Mouse (Mus musculus) splenic B cell, adult 2 months (primary cell): ENCODE measurements around the gene Ano6.

Experiments used
- DNase-seq: peaks from one replicate; pipeline ENCODE4 v3.0.0-alpha.2; 2011; ENCODE audit warnings: low read depth, low spot score
- H3K27me3 ChIP-seq: 2 replicates; pipeline ENCODE4 v1.6.1; 2012; ENCODE audit warnings: mild to moderate bottlenecking, low read length, moderate library complexity, mixed read lengths; ENCODE audit not compliant: control insufficient read depth, poor library complexity, insufficient read depth, severe bottlenecking
- H3K36me3 ChIP-seq: 2 replicates; pipeline ENCODE4 v1.6.1; 2012; ENCODE audit warnings: mild to moderate bottlenecking, low read length, moderate library complexity, mixed read lengths; ENCODE audit not compliant: control insufficient read depth, poor library complexity, insufficient read depth, severe bottlenecking

Ano6 gene

GRCm38 (mm10) chr15:95944299-95944698 is 153.7 kb downstream of the Ano6 start:
- Histone ChIP-seq H3K27me3 (no peaks in the 10 kb centered on the region), H3K36me3 (peaks cover 8% of the 10 kb centered on the region)
- DNase-seq: no peak

- Histone ChIP-seq H3K36me3 (peaks cover 8% of the 10 kb centered on the region), H3K27me3 (no peaks in the 10 kb centered on the region)
- DNase-seq: no peak
Measured at GRCm38 (mm10) chr15:95945951-95946708, 155.5 kb downstream of the Ano6 start.

GRCm38 (mm10) chr15:95948411-95948810 is 157.8 kb downstream of the Ano6 start:
- no peaks in the 10 kb centered on the region for H3K27me3 ChIP-seq
- no peak for DNase-seq
- H3K36me3 ChIP-seq: peaks cover 10% of the 10 kb centered on the region

- Histone ChIP-seq H3K36me3 (peaks cover 10% of the 10 kb centered on the region), H3K27me3 (no peaks in the 10 kb centered on the region)
- no peak for DNase-seq
Measured at GRCm38 (mm10) chr15:95949336-95949735, 158.7 kb downstream of the Ano6 start.

GRCm38 (mm10) chr15:95951497-95951896 is 160.9 kb downstream of the Ano6 start:
- no peak for DNase-seq
- Histone ChIP-seq H3K36me3 (peaks cover 14% of the 10 kb centered on the region), H3K27me3 (no peaks in the 10 kb centered on the region)

DNA sequence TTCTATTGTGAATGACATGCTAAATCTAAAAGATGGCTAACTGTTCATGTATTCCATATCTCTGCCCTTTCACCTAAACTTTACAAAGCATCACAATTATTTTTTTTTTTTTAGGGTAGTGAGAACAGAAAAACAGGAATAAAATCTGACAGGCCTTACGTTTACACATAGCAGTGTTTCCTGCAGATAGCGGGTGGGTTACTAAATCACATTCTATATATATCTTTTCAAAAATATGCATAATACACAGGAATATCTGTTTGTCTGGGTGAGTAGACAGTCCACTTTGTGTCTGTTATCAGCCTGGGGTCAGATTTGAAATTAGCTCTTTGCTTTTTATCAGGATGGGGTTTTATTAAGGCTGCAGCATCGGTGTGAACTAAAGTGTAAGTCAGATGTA is 166.0 kb downstream of the Ano6 start:
- no peak for DNase-seq
- Histone ChIP-seq H3K27me3 (no peaks in the 10 kb centered on the region), H3K36me3 (peaks cover 11% of the 10 kb centered on the region)

- H3K27me3 ChIP-seq: no peaks in the 10 kb centered on the region
- peak; percentile 80 for DNase-seq
- peaks cover 3% of the 10 kb centered on the region for H3K36me3 ChIP-seq
Measured at GRCm38 (mm10) chr15:95962411-95963123, 171.9 kb downstream of the Ano6 start.

DNA sequence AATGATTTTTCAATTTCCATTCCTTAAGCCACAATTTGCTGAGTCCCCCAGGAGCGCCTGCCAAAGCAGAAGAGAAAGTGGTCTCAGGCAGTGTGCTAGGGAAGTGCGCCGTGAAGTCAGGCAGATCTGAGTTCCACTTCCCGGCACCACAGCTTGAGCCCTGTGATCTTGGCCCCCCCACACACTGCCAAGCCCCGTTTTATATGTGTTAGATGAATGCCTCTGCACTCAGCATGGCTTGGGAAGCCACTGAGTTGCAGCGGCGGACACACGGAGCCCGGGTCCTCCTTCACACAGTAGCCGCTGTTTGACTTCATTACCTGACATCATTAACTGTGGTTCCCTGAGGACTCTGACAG is 172.5 kb downstream of the Ano6 start:
- DNase-seq: peak; percentile 86
- Histone ChIP-seq H3K36me3 (peaks cover 3% of the 10 kb centered on the region), H3K27me3 (no peaks in the 10 kb centered on the region)

- Histone ChIP-seq H3K36me3 (peaks cover 3% of the 10 kb centered on the region), H3K27me3 (no peaks in the 10 kb centered on the region)
- DNase-seq: no peak
Measured at GRCm38 (mm10) chr15:95963533-95964250, 173.0 kb downstream of the Ano6 start.

- peaks cover 3% of the 10 kb centered on the region for H3K36me3 ChIP-seq
- H3K27me3 ChIP-seq: no peaks in the 10 kb centered on the region
- DNase-seq: no peak
Measured at GRCm38 (mm10) chr15:95964251-95964561, 173.6 kb downstream of the Ano6 start.

- Histone ChIP-seq H3K36me3 (no peaks in the 10 kb centered on the region; the same call in 1 of the 2 replicates), H3K27me3 (no peaks in the 10 kb centered on the region)
- DNase-seq: no peak
Measured at GRCm38 (mm10) chr15:95966979-95967378, 176.3 kb downstream of the Ano6 start.

- no peaks in the 10 kb centered on the region for H3K27me3 ChIP-seq
- H3K36me3 ChIP-seq: peaks cover 1% of the 10 kb centered on the region; the same call in 1 of the 2 replicates
- no peak for DNase-seq
Measured at GRCm38 (mm10) chr15:95967516-95968196, 177.0 kb downstream of the Ano6 start.

GRCm38 (mm10) chr15:95969596-95969995 is 179.0 kb downstream of the Ano6 start:
- no peaks in the 10 kb centered on the region for H3K27me3 ChIP-seq
- no peak for DNase-seq
- H3K36me3 ChIP-seq: peaks cover 3% of the 10 kb centered on the region; the same call in 1 of the 2 replicates

GRCm38 (mm10) chr15:95970176-95970575 is 179.5 kb downstream of the Ano6 start:
- peaks cover 3% of the 10 kb centered on the region; the same call in 1 of the 2 replicates for H3K36me3 ChIP-seq
- no peak for DNase-seq
- H3K27me3 ChIP-seq: no peaks in the 10 kb centered on the region
